Mouse (Mus musculus) limb, embryonic 13.5 days (tissue): Measurements from ENCODE around the gene Itgb6. TPM values are rescaled to one million over a fixed set of nuclear protein-coding genes. Genes with fewer than 3 reads are reported as not detected.
A peak's percentile ranks its signal among the peaks of the same experiment; 100 is the strongest.

Source experiments
- ATAC-seq: fragments of 200-750 bp; cut with Nextera tagmentation; 2 replicates; pipeline ENCODE4 v1.8.0; 2017; ENCODE audit warnings: low read depth, moderate number of reproducible peaks, moderate TSS enrichment; ENCODE audit not compliant: low FRiP score
- H3K27ac ChIP-seq: fragments of 300-500 bp; sonication (generic); 2 replicates; pipeline ENCODE4 v1.5.1; 2015; ENCODE audit warnings: inconsistent platforms, mild to moderate bottlenecking, moderate library complexity
- H3K27me3 ChIP-seq: fragments of 300-500 bp; sonication (generic); 2 replicates; pipeline ENCODE4 v1.6.1; 2015; ENCODE audit warnings: mild to moderate bottlenecking, inconsistent platforms
- H3K36me3 ChIP-seq: fragments of 300-500 bp; sonication (generic); 2 replicates; pipeline ENCODE4 v1.6.1; 2015; ENCODE audit warnings: inconsistent platforms, mild to moderate bottlenecking, moderate library complexity
- H3K4me1 ChIP-seq: fragments of 300-500 bp; sonication (generic); 2 replicates; pipeline ENCODE4 v1.6.1; 2015; ENCODE audit warnings: inconsistent platforms
- H3K4me2 ChIP-seq: fragments of 300-500 bp; sonication (generic); replicated peaks from 2 replicates; pipeline ENCODE4 v1.6.1; 2015; ENCODE audit warnings: inconsistent platforms, mild to moderate bottlenecking, moderate library complexity
- H3K4me3 ChIP-seq: fragments of 300-500 bp; sonication (generic); 2 replicates; pipeline ENCODE4 v1.5.1; 2015; ENCODE audit warnings: moderate library complexity, mild to moderate bottlenecking, inconsistent platforms
- H3K9ac ChIP-seq: fragments of 300-500 bp; sonication (generic); 2 replicates; pipeline ENCODE4 v1.6.1; 2015; ENCODE audit warnings: mild to moderate bottlenecking, inconsistent platforms
- H3K9me3 ChIP-seq: fragments of 300-500 bp; sonication (generic); 2 replicates; pipeline ENCODE4 v1.6.1; 2016; ENCODE audit warnings: inconsistent platforms
- WGBS: fragments of 180-500 bp; shearing (Covaris S2); methylation state at CpG from one replicate; pipeline ENCODE4 v1.1.7; 2015; 5-methylcytosine and 5-hydroxymethylcytosine counted together
- polyA plus RNA-seq: library from polyadenylated mRNA; unstranded; fragments of >200 nt; fragmentation: Nextera tagmentation; extraction: Ambion mirVana; gene quantifications from 2 replicates; pipeline ENCODE4 v1.2.1, GENCODE M21; 2015

Gene Itgb6
- polyA plus RNA-seq, 1 experiment from 2014 or later: 3.1 TPM

DNA sequence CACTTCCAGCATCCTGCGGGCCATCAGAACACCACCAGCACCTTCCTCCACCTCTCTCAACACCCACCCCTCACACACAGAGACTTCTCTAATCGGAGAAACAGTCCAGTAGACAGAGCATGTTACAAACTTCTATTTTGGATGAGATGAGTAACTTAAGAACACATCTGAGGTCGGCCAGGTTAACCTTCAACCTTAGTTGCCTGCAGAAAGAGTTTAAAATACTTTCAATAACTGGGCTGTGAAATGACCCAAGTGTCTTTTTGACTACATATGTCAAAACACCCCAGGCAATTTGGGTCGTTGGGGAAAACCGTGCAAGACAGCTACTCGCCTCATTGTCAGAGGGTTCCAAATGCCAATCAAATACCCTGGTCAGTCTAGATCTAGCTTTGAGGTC lies 10.0 kb downstream of the Itgb6 start:
- WGBS: 74% methylated on average over 6 of the region's 6 CpGs
- peaks cover 29% of the 10 kb centered on the region for H3K4me1 ChIP-seq
- ATAC-seq: no peak
- no peak overlapping the region for H3K9ac ChIP-seq
- no peaks in the 10 kb centered on the region for H3K36me3 ChIP-seq
- no peak overlapping the region for H3K27ac ChIP-seq
- H3K4me2 ChIP-seq: no peak overlapping the region
- H3K4me3 ChIP-seq: no peak overlapping the region
- no peaks in the 10 kb centered on the region for H3K9me3 ChIP-seq
- peaks cover 6% of the 10 kb centered on the region; the same call in 1 of the 2 replicates for H3K27me3 ChIP-seq

DNA sequence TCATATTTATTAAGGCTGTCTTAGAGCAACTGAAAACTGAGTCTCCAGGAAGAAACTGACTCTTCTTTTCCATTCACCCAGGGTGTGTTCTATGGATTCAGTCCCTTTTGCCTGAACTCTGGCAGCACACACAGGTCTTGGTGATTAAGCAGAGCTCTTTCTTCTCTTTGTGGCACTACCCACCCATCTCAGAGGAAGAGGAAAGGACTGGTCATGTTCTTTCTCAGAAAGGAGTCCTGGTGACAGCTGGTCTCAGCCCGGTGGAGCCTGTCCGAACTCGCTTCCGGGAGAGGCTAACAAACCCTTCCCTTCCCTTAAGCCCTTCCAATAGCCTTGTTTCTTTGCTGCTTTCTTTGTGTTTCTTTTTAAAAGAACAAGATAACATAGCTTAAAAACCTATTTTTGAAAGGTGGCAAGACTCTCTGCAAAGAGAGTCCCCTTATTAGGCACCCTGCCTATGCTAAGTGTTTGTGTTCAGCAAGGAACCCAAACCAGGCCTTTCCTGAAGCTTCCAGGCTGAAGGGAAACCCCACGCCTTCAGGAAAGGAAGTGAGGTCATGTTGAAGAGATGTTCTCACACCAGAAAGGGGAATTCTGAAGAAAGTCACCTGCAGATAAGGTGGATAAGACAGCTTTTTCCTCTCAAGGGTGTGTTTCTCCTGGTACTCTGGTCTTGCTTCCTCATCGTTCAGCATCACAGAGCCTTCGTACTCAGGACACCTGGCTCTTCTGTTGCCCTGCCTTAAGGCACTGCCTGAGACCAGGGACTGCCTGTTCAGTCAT lies 11.2 kb downstream of the Itgb6 start:
- Histone ChIP-seq H3K9me3 (no peaks in the 10 kb centered on the region), H3K9ac (no peak overlapping the region), H3K27me3 (peaks cover 2% of the 10 kb centered on the region; the same call in 1 of the 2 replicates), H3K4me2 (no peak overlapping the region), H3K4me3 (no peak overlapping the region), H3K27ac (no peak overlapping the region), H3K36me3 (no peaks in the 10 kb centered on the region), H3K4me1 (peaks cover 25% of the 10 kb centered on the region)
- ATAC-seq: no peak
- WGBS: 81% methylated on average over 7 of the region's 7 CpGs

DNA sequence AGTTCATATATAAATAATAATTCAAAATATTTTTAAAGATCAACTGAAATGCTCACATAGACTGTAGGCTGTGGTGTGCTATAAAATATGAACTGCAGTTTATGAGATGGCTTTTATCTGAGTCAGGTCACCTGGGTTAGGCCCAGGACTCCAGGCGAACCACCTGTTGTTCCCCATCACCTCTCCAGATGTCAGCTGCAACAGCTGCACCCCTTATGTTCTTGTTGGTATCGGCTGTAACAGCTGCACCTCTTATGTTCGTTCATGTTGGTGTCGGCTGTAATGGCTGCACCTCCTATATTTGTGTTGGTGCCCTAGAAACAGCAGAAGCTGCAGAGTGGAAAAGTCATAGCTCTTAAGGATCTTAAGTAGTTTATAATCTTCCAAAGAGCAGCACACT lies 12.1 kb downstream of the Itgb6 start:
- Histone ChIP-seq H3K36me3 (no peaks in the 10 kb centered on the region), H3K9me3 (no peaks in the 10 kb centered on the region), H3K4me3 (no peak overlapping the region), H3K9ac (no peak overlapping the region), H3K4me1 (peaks cover 18% of the 10 kb centered on the region), H3K4me2 (no peak overlapping the region), H3K27ac (no peak overlapping the region), H3K27me3 (peaks cover 2% of the 10 kb centered on the region; the same call in 1 of the 2 replicates)
- ATAC-seq: peak; percentile 38; the same call in 1 of the 2 replicates
- 75% methylated on average over 4 of the region's 4 CpGs for WGBS

DNA sequence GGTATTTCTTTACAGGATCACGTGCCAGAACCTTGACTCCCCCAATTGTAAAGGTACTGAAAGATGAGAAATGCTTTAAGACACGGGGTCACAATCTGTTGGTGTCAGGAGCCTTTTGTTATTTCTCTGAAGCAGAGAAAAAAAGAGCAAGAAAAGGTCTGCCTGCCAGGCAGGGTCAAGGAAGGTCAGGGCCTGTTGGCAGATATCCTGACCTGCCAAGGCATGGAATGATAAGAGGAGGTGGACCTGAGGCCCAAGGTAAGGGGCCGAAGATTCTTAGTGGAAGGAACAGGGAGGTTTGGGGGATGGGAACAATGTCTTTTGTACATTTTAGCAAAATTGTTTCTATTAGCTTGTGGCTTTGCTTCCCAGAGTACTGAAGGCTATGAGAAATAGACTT lies 13.8 kb downstream of the Itgb6 start:
- H3K4me2 ChIP-seq: no peak overlapping the region
- no peak overlapping the region for H3K9ac ChIP-seq
- no peak for ATAC-seq
- H3K9me3 ChIP-seq: no peaks in the 10 kb centered on the region
- H3K36me3 ChIP-seq: no peaks in the 10 kb centered on the region
- no peak overlapping the region for H3K27ac ChIP-seq
- peaks cover 2% of the 10 kb centered on the region; the same call in 1 of the 2 replicates for H3K27me3 ChIP-seq
- 57% methylated on average over 3 of the region's 3 CpGs for WGBS
- H3K4me3 ChIP-seq: no peak overlapping the region
- peaks cover 2% of the 10 kb centered on the region for H3K4me1 ChIP-seq

DNA sequence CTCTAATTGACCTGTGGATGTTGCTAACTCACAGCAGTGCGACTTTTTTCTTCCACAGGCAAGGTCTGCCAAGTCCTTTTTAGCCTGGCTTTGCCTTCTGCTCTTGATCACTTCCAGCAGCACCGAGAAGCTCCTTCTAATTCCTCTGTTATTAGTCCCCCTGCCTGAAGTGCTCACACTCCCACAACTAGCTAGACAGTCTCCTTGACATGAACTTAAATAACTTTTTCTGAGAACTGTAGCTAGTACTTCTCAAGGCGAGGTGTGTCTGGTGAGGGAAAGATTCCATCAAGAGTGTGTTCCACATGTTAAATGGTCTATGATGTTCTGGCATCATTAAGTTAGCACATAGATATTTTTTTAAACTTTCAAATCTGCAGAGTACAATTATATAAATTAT lies 15.6 kb downstream of the Itgb6 start:
- no peak overlapping the region for H3K27ac ChIP-seq
- 80% methylated on average over 3 of the region's 3 CpGs for WGBS
- H3K9me3 ChIP-seq: no peaks in the 10 kb centered on the region

DNA sequence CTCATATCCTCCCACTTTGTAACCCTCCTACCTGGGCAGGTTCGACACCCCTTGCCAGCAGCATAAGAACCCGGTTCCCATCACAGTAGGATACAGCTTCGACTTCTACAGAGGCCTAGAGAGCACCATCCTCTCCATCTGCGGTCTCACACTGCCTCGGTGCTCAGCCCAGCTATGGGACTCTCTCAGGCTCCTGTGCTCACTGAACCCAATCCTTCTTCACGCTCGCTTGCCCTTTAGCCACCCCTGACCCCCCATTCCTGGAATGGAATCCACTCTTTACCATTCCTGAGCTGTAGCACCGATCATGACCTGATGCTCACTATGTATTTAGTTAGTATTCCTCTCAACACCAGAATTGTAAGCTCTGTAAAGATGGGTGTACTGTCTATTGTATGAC lies 17.0 kb downstream of the Itgb6 start:
- WGBS: 90% methylated on average over 8 of the region's 8 CpGs
- H3K4me2 ChIP-seq: no peak overlapping the region
- H3K27ac ChIP-seq: no peak overlapping the region
- peaks cover 8% of the 10 kb centered on the region; the same call in 1 of the 2 replicates for H3K4me1 ChIP-seq
- H3K27me3 ChIP-seq: 0 out of 2 replicates have a peak, but pooled peaks cover 2% of the 10 kb centered on the region
- H3K9me3 ChIP-seq: no peaks in the 10 kb centered on the region
- H3K4me3 ChIP-seq: no peak overlapping the region
- no peak for ATAC-seq
- H3K9ac ChIP-seq: no peak overlapping the region
- no peaks in the 10 kb centered on the region for H3K36me3 ChIP-seq

More for the DNA sequence above, 15.6 kb downstream of the Itgb6 start:
- Histone ChIP-seq H3K36me3 (no peaks in the 10 kb centered on the region), H3K4me1 (peaks cover 8% of the 10 kb centered on the region; the same call in 1 of the 2 replicates), H3K4me2 (no peak overlapping the region), H3K27me3 (0 out of 2 replicates have a peak, but pooled peaks cover 2% of the 10 kb centered on the region), H3K4me3 (no peak overlapping the region), H3K9ac (no peak overlapping the region)
- no peak for ATAC-seq

DNA sequence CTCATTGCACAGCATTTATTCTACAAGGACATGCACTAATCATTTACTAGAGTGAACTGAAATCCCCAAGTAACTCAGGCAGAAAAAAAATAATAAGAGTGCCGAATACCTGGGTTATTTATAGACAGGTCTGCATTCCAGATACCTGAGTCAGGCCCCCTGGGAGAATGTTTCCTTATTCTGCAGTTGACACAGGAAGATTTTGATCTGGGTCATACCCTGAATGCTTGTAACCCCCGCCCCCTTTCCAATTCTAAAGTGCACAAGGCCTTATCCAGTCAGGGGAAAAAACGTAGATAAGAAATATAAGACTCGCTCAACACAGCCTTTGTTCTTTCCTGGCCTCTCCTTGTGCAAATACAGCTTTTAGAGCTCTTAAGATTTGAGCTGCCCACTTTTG lies 19.1 kb downstream of the Itgb6 start:
- WGBS: 60% methylated on average over 4 of the region's 4 CpGs
- Histone ChIP-seq H3K27me3 (no peaks in the 10 kb centered on the region), H3K4me2 (no peak overlapping the region), H3K9ac (no peak overlapping the region), H3K27ac (no peak overlapping the region), H3K4me3 (no peak overlapping the region), H3K36me3 (no peaks in the 10 kb centered on the region), H3K4me1 (peaks cover 13% of the 10 kb centered on the region), H3K9me3 (no peaks in the 10 kb centered on the region)
- no peak for ATAC-seq

DNA sequence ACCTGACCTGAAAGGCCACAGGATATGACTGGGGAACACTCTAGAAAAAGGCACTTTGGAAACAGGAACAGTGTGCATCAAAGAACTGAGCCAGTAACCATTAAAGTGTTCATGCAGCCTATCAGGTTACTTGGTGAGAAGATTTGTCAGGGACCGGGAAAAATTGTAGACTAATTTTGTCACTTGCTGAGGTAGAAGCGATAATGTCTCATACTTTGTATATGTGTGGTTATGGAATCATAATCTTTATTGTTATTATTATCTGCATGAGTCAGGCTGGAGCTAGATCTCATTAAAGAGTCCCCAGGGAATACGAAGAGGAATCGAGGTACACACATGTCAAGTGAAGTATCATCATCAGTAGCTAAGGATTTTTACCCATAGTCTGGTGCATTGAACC lies 21.5 kb downstream of the Itgb6 start:
- ATAC-seq: no peak
- Histone ChIP-seq H3K4me3 (no peak overlapping the region), H3K4me2 (no peak overlapping the region), H3K27ac (no peak overlapping the region), H3K9me3 (no peaks in the 10 kb centered on the region), H3K27me3 (no peaks in the 10 kb centered on the region), H3K9ac (no peak overlapping the region), H3K4me1 (peaks cover 35% of the 10 kb centered on the region), H3K36me3 (no peaks in the 10 kb centered on the region)
- 84% methylated on average over 4 of the region's 4 CpGs for whole genome bisulfite sequencing

DNA sequence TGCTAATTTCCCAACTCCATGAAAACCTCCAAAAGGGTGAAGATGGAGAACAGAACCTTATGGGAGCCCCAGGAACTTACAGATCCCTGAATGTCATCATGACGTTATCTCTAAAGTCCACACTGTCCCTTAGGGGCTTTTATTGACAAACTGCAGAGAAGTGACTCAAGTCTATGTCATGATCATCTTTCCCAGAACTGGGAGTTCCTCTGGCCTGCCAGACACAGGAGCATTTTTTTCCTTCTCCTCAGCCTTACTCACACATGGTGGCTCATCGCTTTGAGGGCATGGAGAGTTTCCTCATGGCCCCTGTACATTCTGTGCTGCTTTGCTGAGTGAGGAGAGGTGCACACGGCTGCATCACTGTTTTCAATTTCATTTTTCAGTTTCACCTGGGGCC lies 22.4 kb downstream of the Itgb6 start:
- H3K4me3 ChIP-seq: no peak overlapping the region

DNA sequence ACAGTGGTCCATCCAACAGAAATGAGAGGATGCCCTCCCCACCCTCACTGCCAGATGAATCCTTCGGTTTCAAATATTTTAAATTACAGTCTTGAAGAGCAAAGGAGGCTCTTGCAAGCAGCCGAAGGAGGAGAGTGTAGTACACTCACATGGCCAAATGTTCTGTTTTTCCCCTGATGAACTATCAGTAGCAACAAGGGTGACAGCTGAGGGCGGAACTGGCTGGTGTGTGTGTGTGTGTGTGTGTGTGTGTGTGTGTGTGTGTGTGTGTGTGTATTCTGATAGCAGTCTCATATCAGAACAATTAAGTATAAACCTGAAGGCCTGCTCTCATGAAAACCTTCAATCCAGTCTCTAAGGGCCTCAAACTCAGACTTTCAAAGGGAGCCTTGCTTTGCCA lies 22.9 kb downstream of the Itgb6 start:
- Histone ChIP-seq H3K36me3 (no peaks in the 10 kb centered on the region), H3K9me3 (no peaks in the 10 kb centered on the region), H3K4me1 (peaks cover 46% of the 10 kb centered on the region), H3K27me3 (peaks cover 4% of the 10 kb centered on the region; the same call in 1 of the 2 replicates), H3K4me3 (no peak overlapping the region), H3K9ac (no peak overlapping the region), H3K27ac (no peak overlapping the region), H3K4me2 (no peak overlapping the region)
- WGBS: 86% methylated on average over 3 of the region's 3 CpGs
- no peak for ATAC-seq

More for the DNA sequence above, 22.4 kb downstream of the Itgb6 start:
- Histone ChIP-seq H3K4me1 (peaks cover 43% of the 10 kb centered on the region), H3K9me3 (no peaks in the 10 kb centered on the region), H3K9ac (no peak overlapping the region), H3K27ac (no peak overlapping the region), H3K4me2 (no peak overlapping the region), H3K27me3 (peaks cover 1% of the 10 kb centered on the region; the same call in 1 of the 2 replicates), H3K36me3 (no peaks in the 10 kb centered on the region)
- 78% methylated on average over 3 of the region's 3 CpGs for WGBS
- ATAC-seq: no peak

DNA sequence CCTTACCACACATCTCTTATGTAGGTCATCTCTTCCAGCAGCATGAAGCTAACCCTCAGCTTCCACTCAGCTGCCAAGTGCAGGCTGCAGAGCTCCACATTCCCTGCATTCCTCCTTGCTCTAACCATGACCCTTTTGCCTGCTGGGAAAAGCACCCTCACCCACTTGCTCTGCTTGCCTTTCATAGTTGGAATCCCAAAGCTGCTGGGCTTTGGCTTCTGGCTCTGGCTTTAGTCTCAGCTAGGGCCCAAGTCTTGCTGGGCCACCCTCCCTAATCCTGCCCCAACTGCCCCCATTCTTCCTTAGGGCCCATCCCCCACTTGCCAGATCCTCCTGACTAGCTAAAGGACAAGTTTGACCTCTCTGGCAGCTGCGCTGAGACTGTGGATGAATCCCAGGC lies 24.3 kb downstream of the Itgb6 start:
- ATAC-seq: peak; percentile 66
- H3K36me3 ChIP-seq: no peaks in the 10 kb centered on the region
- peaks cover 42% of the 10 kb centered on the region for H3K4me1 ChIP-seq
- H3K27me3 ChIP-seq: peaks cover 4% of the 10 kb centered on the region; the same call in 1 of the 2 replicates
- no peak overlapping the region for H3K9ac ChIP-seq
- WGBS: 44% methylated on average over 1 of the region's 1 CpGs
- no peak overlapping the region for H3K4me2 ChIP-seq
- no peak overlapping the region for H3K4me3 ChIP-seq
- no peaks in the 10 kb centered on the region for H3K9me3 ChIP-seq
- peak overlapping the region; percentile 28; the same call in 1 of the 2 replicates for H3K27ac ChIP-seq

DNA sequence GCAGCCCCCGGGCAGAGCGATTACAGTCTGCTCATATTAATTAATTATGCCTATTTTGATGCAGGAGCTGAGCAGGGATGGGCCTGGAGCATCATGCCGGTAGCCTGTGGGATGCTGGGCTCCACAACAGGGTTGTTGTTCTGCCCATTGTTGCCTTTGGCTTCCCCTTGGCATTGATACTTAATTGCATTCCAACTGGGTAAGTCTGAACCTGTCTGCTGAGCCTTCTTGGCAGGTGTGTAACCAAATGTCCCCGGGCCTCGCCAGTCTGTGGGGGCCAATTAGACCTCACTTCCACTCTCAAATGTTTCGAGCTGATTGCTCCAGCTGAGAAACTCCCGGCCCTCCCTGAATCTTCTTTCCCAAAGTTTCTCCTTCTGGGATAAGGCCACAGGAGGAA lies 24.9 kb downstream of the Itgb6 start:
- no peak for ATAC-seq

More for the DNA sequence above, 24.9 kb downstream of the Itgb6 start:
- Histone ChIP-seq H3K4me2 (no peak overlapping the region), H3K4me3 (no peak overlapping the region), H3K27me3 (peaks cover 4% of the 10 kb centered on the region; the same call in 1 of the 2 replicates), H3K36me3 (no peaks in the 10 kb centered on the region), H3K9me3 (no peaks in the 10 kb centered on the region), H3K9ac (no peak overlapping the region), H3K27ac (peak overlapping the region; percentile 28; the same call in 1 of the 2 replicates), H3K4me1 (peaks cover 38% of the 10 kb centered on the region)
- 59% methylated on average over 7 of the region's 7 CpGs for WGBS
